Mouse (Mus musculus): ENCODE data around the gene Cradd.

The Cradd gene

DNA sequence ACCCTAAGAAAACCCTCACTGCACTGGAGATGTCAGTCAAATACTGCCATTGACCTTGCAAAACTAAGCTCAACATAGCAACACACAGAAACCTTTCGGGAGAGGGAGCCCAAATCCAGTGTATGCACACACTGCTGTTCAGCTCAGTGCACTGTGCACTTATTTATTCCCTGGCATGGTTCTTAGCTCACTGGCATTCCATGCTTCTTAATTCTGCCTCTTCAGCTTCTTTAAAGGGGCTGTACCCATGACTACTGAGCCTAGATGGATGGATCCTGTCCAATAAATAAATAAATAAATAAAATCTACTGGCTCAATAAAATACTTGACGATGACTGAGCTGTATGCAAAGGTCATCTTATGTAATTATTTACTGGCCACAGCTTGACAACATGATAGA, 85.3 kb downstream of the Cradd start:
- DNase-seq (ENCODE audit: low spot score), result no peak

DNA sequence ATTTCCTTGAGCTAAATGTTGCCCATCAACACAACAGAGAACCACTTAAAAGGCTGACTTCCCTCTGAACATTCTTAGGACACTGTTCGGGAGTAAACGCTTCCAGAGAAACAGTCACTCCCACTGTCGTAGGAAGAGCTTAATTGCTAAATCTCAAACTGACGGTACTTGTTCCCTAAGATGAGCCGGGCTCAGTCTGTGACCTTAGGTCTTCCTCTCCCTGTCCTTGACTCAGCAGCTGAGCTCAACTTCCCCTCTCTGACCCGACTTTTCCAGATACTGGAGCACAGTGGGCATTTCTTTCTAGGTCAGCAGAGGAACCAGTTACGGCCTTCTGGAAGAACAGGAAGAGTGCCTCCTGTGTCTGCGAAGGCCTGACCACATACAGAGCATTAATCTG, 87.7 kb downstream of the Cradd start:
- no peak for DNase-seq (ENCODE audit: low spot score)

DNA sequence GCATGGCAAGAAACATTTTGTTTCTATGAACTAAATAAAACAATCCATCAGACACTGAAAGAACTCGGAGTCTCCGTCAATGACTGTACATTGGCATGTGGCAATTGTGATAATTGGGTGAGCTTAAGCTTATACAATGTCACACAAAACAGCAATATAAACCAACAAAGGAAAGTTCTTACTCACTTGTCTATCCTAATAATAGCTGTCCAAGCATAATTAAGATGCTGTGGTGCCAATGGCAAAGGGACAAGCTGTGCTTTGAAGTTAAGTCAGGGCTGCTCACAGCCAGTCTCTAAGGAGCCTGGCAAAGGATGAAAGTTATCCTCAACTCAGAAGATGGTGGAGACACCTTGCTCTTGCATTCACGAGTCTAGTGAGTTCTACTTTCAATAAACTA, 89.3 kb downstream of the Cradd start:
- no peak for DNase-seq (ENCODE audit: low spot score)

DNA sequence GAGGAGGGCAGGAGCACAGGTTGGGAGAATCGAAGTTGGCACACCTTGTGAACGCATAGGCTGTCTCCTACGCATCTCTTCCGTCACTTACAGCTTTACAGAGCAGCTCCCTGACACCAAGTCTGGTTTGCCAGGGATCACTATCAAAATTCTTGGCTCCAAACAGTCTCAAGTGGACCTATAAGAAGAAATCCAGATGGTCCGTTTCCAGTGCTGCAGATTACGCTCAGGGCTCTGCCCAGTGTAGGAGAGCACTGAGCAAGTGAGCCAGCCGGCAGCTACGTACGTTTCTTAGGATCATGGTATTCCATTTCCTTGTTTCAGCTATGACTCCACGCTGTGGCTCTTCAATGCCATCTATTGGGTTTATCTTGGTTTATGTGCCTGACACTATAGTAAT, 90.9 kb downstream of the Cradd start:
- DNase-seq (ENCODE audit: low spot score), result no peak

DNA sequence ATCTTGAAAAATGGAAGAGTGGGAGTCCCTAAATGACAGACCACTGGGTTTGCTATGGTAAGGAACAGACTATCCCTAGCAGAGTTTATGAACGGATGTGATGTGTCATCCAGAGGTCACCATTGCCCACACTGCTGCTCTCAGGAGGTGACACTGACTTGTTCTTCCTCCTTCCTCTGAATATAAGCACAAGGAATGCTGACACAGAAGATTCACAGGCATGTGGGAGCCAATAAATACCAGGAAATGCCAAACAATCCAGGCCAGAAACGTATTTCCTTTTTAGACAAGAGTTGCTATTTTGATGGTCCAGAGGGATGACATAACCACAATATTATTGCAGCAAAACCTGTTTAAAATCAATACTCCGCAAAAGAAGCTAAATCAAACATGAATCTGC, 91.4 kb downstream of the Cradd start:
- DNase-seq (ENCODE audit: low spot score), result no peak

DNA sequence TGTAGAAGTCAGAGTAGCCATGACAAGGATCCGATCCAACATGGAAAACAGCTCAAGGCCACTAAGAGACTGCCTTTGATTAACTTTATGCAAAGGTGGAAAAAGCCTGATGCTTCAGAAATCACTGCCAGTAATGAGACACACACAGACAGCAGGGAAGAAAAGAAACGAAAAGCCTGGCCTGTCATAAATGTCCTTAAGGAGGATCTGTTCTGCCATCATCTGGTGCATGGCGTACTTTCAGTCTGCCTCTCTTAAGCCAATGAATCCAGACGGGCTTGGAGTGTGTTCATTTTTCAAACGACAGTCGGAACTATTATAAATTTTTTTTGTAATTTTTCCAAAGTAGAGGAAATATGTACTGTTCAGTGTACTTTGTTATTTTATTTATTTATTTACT, 95.7 kb downstream of the Cradd start:
- no peak for DNase-seq (ENCODE audit: low spot score)

DNA sequence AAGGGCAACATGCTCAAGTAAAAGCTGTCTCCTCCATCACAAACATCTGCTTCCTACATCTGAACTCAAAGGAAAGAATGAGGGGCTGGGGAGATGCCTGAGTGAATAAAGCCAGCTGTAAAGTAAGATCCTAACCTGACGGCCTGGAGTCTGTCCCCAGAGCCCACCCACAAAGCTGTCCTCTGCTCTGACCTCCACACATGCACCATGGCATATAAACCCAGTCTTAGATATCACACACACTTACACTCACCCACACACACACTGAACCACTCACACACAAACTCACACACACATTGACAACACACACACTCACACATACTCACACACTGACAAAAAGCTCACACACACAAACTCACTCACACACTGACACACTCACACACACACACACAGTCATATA, 96.3 kb downstream of the Cradd start:
- DNase-seq (ENCODE audit: low spot score), result no peak

DNA sequence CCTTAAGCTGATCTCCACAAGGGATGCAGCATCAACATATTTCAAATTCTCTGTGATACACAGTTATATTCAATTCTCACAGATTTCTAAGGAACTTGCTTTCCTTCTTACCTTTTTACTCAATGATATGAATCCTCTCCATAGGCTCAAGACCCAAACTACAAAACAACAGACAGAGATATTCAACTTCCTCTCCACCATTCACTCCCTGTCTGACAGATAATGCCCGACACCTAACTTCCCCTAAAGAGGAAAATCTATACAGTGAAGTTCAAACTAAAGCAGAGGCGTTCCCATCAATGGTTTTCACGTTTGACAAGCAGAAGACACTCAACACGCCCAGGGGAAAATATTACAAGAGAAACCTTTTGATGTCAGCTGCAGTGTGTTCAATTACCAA, 97.2 kb downstream of the Cradd start:
- no peak for DNase-seq (ENCODE audit: low spot score)

DNA sequence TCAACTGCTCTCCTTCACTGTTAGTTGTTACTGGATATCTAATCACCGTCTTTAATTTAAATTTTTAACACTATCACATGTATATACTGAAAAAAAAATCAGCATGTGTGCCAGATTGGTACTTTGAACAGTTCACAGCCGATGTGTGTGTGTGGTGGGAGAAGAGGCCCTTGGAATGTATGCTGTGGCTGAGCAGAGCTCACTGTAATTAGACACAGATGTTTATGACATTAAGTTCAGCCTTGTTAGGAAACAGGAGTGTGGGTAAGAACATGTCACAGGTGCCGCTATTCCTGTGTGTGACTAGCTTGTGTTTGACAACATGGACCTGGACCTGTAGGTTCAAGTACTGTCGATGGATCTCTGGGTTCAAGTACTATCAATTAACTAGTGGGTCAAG, 98.9 kb downstream of the Cradd start:
- no peak for DNase-seq (ENCODE audit: low spot score)

DNA sequence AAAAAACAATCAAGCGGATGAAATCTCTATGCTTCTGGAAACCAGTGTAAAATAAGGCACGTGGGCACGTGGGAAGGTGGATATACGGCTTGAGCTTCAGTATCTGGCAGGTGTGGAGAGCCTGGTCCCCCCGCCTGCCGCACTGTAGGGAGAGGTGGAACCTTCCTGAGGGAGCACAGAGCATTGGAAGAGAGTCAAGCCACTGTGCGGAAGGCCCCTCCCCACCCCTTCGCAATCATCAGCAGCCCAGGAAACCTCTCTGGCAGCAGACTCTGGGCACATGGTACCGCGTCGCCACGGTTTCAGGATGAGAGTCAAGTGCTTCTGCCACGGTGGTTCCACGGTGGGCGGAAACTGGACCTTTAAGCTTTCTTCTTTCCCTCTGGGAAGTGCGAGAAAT, 100.7 kb downstream of the Cradd start:
- no peak for DNase-seq (ENCODE audit: low spot score)

DNA sequence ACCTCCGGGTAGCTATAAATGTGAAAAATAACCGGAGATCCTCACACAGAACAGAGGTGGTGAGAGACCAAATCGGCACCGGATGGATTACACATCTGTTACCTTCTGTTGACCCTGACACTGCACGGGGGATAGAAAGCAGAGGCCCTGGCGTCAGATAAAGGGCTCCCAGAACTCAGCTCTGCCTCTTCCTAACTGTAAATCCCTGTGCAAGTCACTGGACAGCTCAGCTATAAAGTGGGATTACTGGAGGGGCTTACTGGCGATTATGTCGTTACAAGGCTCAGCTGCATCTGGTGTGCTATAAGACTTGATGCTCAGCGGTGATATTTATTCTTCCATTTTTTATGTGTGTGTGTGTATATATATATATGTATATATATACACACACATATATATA, 102.0 kb downstream of the Cradd start:
- no peak for DNase-seq (ENCODE audit: low spot score)

DNA sequence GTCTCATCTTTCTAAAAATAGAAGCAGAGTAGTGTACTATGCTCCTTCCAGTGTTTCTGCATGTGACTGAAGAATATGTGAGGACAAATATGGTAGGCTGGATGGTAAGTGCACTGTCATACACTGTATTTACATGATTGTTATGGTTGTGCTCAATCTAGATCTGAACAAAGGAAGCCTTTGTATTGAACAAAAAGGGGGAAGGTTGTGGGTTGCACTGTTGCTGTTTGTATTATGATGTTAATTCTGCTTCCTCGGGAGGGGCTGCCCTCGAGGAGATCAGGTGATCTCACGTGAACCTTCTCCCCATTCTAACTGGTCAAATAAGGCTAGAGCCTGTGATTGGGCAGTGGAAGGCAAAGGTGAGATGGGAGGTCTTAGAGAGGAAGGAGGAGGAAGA, 103.4 kb downstream of the Cradd start:
- no peak for DNase-seq (ENCODE audit: low spot score)

DNA sequence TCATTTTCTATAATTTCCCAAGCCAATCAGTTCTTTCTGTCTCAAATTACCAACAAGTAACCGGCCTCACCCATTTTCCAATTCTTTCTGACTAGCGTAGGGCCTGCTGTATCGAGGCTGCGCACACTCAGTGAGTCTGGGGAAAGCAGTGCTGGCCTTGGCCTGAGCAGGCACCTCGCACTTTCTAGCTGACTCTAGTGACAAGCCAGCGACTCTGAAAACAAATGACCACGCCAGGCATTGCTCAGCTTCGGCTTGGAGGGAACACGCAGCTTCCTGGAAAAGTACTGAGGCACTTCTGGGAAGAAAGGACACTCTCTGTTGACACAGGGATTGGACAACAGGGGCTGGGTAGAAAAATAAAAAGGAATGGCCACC, 105.3 kb downstream of the Cradd start:
- no peak for DNase-seq (ENCODE audit: low spot score)

DNA sequence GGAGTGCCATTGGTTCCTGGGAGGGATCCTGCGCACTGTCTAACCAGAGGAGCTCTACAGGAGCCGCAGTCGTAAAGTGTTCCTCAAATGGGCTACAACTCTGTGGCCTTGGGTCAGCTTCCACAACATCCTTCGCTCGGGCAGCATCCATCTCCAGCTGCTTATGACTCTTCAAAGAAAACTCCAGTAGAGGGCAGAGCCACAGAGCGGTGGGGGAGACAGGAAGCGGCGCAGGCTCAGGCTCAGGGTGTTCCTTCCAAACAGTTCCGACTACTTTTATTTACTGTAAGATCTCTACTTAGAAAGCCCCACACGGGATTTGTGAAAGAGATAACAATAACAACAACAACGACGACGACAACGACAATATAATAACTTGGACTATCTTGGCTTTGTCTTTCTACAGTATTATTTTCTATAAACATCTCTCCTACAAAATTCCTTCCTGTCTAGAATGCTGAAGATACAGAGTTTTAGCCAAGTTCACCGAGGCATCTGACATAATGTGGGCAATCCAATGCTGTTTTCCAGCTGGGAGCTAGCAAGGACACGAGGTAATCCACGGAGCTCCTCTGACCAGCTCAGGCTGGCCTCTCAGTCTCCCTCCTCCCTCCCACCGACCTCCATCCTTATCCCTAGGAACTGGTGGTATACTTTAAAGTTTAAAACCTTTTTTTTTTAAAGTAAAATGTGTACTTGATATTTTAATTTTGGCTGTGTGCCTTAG, 105.8 kb downstream of the Cradd start:
- no peak for DNase-seq (ENCODE audit: low spot score)

DNA sequence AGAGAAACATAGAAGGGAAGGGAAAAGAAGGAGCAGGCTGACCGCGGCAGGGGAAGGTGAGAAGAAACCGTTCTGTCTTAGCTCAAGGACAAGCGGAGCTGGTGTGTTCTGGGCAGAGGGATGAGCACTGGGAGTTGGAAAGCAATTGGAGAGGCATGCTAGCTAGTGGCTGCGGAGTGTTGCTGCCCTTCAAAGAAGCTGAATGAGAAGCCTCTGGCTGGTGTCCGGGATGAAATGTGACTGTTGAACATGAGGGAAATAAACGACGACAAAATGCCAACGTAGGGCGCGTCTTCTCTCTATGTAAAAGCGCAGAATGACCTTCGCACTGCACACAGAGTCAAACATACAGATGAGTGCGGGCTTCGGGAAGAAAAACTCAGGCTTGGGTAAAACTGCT, 108.6 kb downstream of the Cradd start:
- DNase-seq (ENCODE audit: low spot score), result no peak

DNA sequence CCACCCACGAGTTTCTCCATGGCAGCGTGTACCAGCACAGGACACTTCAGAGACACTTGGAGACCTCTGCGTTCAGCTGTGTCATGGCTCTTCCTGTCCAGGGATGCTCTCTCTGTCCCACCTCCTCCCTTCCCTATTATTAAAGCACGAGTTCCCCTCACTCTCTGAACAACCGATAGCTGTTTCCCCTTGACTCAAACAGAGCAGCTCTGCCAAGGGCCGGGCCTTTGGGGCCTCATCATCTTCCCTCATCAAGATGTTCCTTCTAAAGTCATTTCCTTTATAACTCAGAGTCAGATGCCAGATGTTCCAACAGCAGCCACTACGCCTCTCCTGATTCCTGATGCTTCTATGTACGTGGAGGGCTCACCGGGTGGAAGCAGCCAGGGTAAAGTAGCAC, 110.1 kb downstream of the Cradd start:
- DNase-seq (ENCODE audit: low spot score), result no peak

DNA sequence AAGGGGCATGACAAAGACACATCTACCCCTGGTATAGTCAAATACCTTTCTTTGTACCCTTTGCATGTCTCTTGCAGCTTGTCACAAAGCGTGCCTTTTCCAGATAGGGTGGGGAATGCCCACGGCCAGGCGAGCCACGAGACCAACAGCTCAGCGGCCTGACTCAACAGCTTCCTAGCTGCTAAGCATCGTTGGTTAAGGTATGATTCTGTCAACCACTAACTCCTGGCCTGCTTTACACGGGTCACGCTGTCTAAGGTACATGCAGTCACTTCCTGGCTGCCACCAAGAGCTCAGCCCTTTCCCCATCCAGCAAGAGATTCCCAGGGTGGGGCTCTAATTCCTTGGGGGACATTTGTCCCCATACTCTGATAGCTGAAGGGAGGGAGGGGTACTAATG, 110.6 kb downstream of the Cradd start:
- DNase-seq (ENCODE audit: low spot score), result no peak

DNA sequence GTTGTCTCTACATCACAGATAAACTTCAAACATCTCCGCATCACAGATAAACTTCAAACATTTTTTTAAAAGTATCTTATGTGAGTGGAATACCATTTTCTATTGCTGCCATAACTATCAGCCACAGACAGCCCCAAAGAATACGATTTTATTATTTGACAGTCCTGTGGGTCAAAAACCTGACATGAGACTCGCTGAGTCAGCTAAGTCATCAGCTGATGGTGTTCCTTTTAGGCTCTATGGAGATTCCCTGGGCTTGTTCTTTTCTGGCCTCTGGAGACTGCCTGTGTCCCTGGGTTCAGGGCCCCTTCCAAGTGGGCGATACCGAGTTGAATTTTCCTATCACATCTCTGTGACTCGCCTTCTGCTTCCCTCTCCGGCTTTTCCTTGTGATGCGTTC, 112.3 kb downstream of the Cradd start:
- no peak for DNase-seq (ENCODE audit: low spot score)

DNA sequence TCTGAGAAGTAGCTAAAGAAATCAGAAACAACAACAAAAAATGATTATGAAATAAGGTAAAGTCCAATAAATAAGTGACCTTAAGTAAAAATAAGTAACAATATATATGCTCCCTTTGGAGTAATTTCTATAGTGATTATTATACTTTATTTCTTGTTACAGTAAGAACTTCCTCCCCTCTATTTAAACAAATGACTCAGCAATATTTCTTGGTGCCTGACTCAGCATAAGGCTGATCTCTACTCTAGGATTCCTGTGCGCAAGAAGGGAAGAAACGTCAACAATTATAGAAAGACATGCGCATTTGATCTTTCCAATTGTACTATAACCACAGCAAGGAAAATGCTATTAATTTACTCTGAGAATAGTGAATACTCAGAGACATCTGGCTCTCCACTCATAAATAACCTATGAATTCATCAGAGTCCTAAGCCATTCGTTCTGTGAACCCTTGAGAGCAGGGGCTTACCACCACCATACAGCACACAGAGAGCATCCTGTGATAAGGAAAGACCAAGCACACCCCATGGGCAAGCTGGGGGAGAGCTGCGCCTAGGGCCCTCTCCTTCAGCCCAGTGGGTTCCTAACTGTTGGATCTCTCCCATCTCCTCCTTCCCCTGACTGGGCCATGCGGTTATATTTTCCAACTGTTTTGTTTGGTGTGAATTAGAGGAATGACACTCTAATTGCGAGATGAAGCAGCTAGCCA, 113.1 kb downstream of the Cradd start:
- DNase-seq (ENCODE audit: low spot score), result no peak

DNA sequence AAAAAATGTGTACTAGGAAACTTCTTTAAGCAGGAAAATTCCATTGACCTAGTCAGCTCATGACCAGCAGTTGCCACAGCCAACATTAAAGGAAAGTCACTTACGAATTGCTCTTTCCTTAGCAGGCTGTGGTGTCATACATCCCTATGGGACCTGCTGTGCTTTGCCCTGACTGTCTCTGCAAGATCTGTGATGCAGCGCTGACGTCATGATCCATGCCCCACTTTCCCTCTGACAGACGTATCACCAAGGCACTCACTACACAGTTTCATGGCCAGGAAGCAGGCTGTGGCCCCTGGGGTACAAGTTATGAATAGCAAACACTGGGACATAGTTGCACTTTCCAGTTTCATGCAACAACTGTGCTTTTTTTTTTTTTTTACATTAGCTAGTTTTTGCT, 113.8 kb downstream of the Cradd start:
- DNase-seq (ENCODE audit: low spot score), result peak; percentile 77

DNA sequence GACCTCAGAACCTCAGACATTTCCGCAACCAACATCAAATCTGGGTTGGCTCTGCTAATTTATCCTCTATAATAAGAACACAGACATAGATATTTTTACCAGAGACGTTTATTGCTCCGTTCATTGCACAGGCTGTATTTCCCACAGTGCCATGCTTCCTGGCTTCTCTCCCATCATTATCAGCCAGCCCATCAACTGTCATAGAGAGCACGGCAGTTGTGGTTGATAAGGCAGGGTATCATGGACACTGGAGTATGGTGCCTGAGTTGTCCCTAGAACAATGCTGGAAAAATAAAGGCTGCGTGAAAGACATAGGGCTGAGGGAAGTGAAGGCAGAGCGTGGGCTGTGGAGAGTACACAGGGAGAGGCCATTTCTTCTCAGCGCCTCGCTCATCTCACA, 116.5 kb downstream of the Cradd start:
- no peak for DNase-seq (ENCODE audit: low spot score)

DNA sequence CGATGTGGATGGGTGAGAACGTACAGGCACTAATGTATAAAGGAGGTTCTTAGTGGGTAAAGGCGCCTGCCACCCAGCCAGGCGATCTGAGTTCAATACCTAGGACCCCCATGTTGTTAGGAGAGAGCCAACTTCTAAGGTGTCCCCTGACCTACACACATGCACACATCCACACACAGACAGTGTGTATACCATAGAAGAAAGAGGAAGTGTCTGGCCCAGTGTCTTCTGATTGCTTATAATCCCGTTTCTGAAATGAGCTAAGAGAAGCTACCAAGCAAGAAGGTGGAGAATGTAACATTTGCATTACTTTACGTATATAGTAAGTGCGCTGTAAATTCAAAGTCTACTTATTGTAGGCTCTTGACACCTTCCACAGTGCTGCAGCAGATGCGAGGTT, 122.4 kb downstream of the Cradd start:
- no peak for DNase-seq (ENCODE audit: low spot score)

DNA sequence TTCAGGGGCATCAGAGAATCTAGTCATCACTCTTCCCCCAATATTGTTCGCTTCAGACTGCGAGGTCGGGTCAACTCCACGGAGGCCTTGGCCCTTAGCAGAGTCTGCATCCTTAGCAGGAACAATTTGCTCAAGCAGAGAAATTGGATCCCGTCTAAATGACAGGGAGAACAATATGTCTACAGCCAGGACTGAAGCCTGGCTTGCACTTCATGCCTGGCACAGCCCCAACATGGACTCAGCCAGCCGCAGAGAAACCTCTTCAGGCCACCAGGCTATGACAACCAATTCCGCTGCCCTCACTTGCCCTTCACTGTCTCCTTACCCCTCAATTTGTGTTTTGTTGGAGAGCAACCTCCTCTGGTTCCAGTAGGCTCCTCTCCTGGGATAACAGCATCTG, 123.6 kb downstream of the Cradd start:
- peak; percentile 79 for DNase-seq (ENCODE audit: low spot score)

All from adipocyte (in vitro differentiated cells).